Comparison of ENCODE assay signal across 8 mouse cellular contexts in genomic region chr16:22820731-22821130, GRCm38 (mm10). TPM values are rescaled to one million over a fixed set of nuclear protein-coding genes. Genes with fewer than 3 reads are reported as not detected.
DNase-seq lines count a peak whose midpoint lies in the region; ATAC-seq and TF ChIP-seq lines count a peak whose summit lies in the region.
"Had no signal": no experiment of that assay in that cellular context is flagged by ENCODE, and none has a peak within 500 bp of the region (broad histone marks: within the 10 kb centered on the region; RNA-seq: fewer than 3 reads in every experiment).

No protein-coding gene starts in this region.

- no peaks in the 10 kb centered on the region for H3K9me3 ChIP-seq in forebrain, postnatal 0 days (ENCODE audit: low read length)

- no peaks in the 10 kb centered on the region for H3K4me1 ChIP-seq in forebrain, postnatal 0 days (ENCODE audit: insufficient read depth)

- H3K4me3 ChIP-seq in forebrain, postnatal 0 days (ENCODE audit: low read depth, low read length): no peak overlapping the region

- no peak overlapping the region for H3K4me2 ChIP-seq in forebrain, postnatal 0 days (ENCODE audit: low read depth)

- no peak overlapping the region for H3K27ac ChIP-seq in forebrain, postnatal 0 days (ENCODE audit: low read depth, low read length)

- 35% methylated on average over 8 of the region's 8 CpGs for WGBS in forebrain, postnatal 0 days

- TF ChIP-seq CTCF in forebrain, postnatal 0 days (IDR thresholded peaks at IDR 0.05; ENCODE audit: low read depth): peak; percentile 76

- no peak overlapping the region for H3K9ac ChIP-seq in forebrain, postnatal 0 days

- H3K36me3 ChIP-seq in forebrain, postnatal 0 days (ENCODE audit: insufficient read depth): peaks cover 9% of the 10 kb centered on the region

- H3K27me3 ChIP-seq in forebrain, postnatal 0 days (ENCODE audit: insufficient read depth, low read length): no peaks in the 10 kb centered on the region

- ATAC-seq in forebrain, postnatal 0 days: peak; percentile 98

- peak; percentile 37 to 67 for DNase-seq in layer of hippocampus, adult 18-20 months (ENCODE audit: low spot score in 2 of 2)
- DNase-seq in layer of hippocampus, adult 9-10 months (ENCODE audit: low spot score): no peak
- DNase-seq in R1 (ENCODE audit: low read depth, low spot score): peak; percentile 51
- DNase-seq in forebrain, postnatal 0 days: peak; percentile 66
- peak; percentile 46 for DNase-seq in retina, postnatal 1 day
- no peak for DNase-seq in urinary bladder, adult 18-20 months (ENCODE audit: low spot score in 2 of 2)
- DNase-seq in cerebellum, postnatal 4 days (ENCODE audit: low spot score in 2 of 2): no peak

RNA-seq across cellular contexts. Expression of gene Crygs, which starts 9.4 kb away (rescaled TPM):
- total RNA-seq in layer of hippocampus, adult 18-20 months (2021): not detected
- total RNA-seq in forebrain, postnatal 0 days (2014; rRNA removed): not detected in 2 replicates
- polyA plus RNA-seq in forebrain, postnatal 0 days (2015; fragmentation: Nextera tagmentation; extraction: Ambion mirVana): 0.16 and 0.18 TPM in 2 replicates
- total RNA-seq: layer of hippocampus, adult 8-10 months had no signal

RNA-seq across cellular contexts. Expression of gene Tbccd1, which starts 36.7 kb away (rescaled TPM):
- 10 to 100 TPM; 15.0 to 16.4 TPM for total RNA-seq in layer of hippocampus, adult 18-20 months (2021)
- total RNA-seq in forebrain, postnatal 0 days (2014; rRNA removed): 18.0 and 19.0 TPM in 2 replicates
- 13.7 and 14.9 TPM in 2 replicates for polyA plus RNA-seq in forebrain, postnatal 0 days (2015; fragmentation: Nextera tagmentation; extraction: Ambion mirVana)

RNA-seq across cellular contexts. Expression of gene Dnajb11, which starts 36.9 kb away (rescaled TPM):
- 10 to 100 TPM; 67.0 to 69.8 TPM for total RNA-seq in layer of hippocampus, adult 18-20 months (2021)
- total RNA-seq in forebrain, postnatal 0 days (2014; rRNA removed): 55.2 and 63.0 TPM in 2 replicates
- polyA plus RNA-seq in forebrain, postnatal 0 days (2015; fragmentation: Nextera tagmentation; extraction: Ambion mirVana): 76.7 and 86.1 TPM in 2 replicates

Comparison
In these comparisons a context has a peak if more than half of its experiments do, and no peak if none do; other contexts are left out.
1. DNase-seq: peak in layer of hippocampus, adult 18-20 months (2 of 2), R1 (single experiment), forebrain, postnatal 0 days (single experiment) and retina, postnatal 1 day (single experiment); none in layer of hippocampus, adult 9-10 months (single experiment), urinary bladder, adult 18-20 months (0 of 2) and cerebellum, postnatal 4 days (0 of 2).